Mouse (Mus musculus): ENCODE measurements around the gene Xxylt1.

DNA sequence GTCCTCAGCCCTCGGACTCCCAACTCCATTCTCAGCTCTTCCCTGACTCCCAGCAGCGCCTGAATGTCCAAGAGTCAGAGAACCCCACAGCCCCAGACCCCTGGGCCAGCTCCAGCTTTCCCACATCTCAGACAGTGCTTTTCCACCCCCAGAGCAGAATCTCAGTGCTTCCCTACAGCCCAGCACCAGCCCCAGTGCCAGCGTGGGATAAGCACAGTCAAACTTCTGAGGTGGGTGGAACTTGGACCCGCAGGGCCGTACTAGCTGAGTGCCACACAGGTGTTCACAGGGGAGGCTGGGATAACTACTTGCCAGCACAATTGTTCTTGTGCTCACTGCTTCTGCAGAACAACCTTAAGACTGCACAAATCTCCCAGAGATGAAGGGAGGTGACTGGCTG is 149.0 kb downstream of the Xxylt1 start:
- TF ChIP-seq CTCF (IDR thresholded peaks at IDR 0.05; ENCODE audit: extremely low read depth, insufficient read depth, insufficient read length, insufficient replicate concordance): no peak
- TF ChIP-seq POLR2A (IDR thresholded peaks at IDR 0.05; ENCODE audit: low read depth, low read length): no peak

All from spleen, adult 2 months (tissue).